Mouse (Mus musculus) intestine, postnatal 0 days (tissue): ENCODE data around the gene Pus7l. TPM values are rescaled to one million over a fixed set of nuclear protein-coding genes. Genes with fewer than 3 reads are reported as not detected.

Experiments
- ATAC-seq: fragments of 200-750 bp; cut with Nextera tagmentation; 2 replicates; pipeline ENCODE4 v1.8.0; 2017; ENCODE audit warnings: mild to moderate bottlenecking, moderate TSS enrichment, moderate library complexity
- H3K27ac ChIP-seq: fragments of 300-500 bp; sonication (generic); 2 replicates; pipeline ENCODE4 v1.5.1; 2014; ENCODE audit warnings: mild to moderate bottlenecking, low read depth, low read length, moderate library complexity
- H3K27me3 ChIP-seq: fragments of 300-500 bp; sonication (generic); replicated peaks from 2 replicates; pipeline ENCODE4 v1.6.1; 2014; ENCODE audit warnings: low read length, mixed read lengths; ENCODE audit not compliant: control insufficient read depth, insufficient read depth
- H3K36me3 ChIP-seq: fragments of 300-500 bp; sonication (generic); 2 replicates; pipeline ENCODE4 v1.6.1; 2014; ENCODE audit warnings: mild to moderate bottlenecking, moderate library complexity; ENCODE audit not compliant: control insufficient read depth, insufficient read depth
- H3K4me1 ChIP-seq: fragments of 300-500 bp; sonication (generic); replicated peaks from 2 replicates; pipeline ENCODE4 v1.6.1; 2014; ENCODE audit warnings: antibody characterized with exemption, low read length, mixed read lengths; ENCODE audit not compliant: control insufficient read depth, insufficient read depth
- H3K4me2 ChIP-seq: fragments of 300-500 bp; sonication (generic); replicated peaks from 2 replicates; pipeline ENCODE4 v1.6.1; 2014; ENCODE audit warnings: low read depth, mild to moderate bottlenecking, moderate library complexity
- H3K4me3 ChIP-seq: fragments of 300-500 bp; sonication (generic); 2 replicates; pipeline ENCODE4 v1.5.1; 2014; ENCODE audit warnings: low read depth, low read length
- H3K9ac ChIP-seq: fragments of 300-500 bp; sonication (generic); 2 replicates; pipeline ENCODE4 v1.6.1; 2014; ENCODE audit warnings: mild to moderate bottlenecking, low read depth, low read length
- H3K9me3 ChIP-seq: fragments of 300-500 bp; sonication (generic); 2 replicates; pipeline ENCODE4 v1.6.1; 2016; ENCODE audit warnings: mixed run types; ENCODE audit not compliant: control insufficient read depth
- CTCF ChIP-seq: sonication (generic); IDR thresholded peaks from 2 replicates; pipeline ENCODE4 v1.5.1; 2016; ENCODE audit warnings: low read depth, mild to moderate bottlenecking, control low read depth, antibody characterized with exemption, moderate library complexity
- WGBS: fragments of 180-500 bp; shearing (Covaris S2); extraction: QIAGEN DNeasy Blood & Tissue Kit; methylation state at CpG from one replicate; pipeline ENCODE4 v1.1.7; 2014; 5-methylcytosine and 5-hydroxymethylcytosine counted together
- polyA plus RNA-seq: library from polyadenylated mRNA; unstranded; fragments of >200 nt; fragmentation: Nextera tagmentation; extraction: Ambion mirVana; gene quantifications from 2 replicates; pipeline ENCODE4 v1.2.1, GENCODE M21; 2015

The Pus7l gene
- polyA plus RNA-seq, 1 experiment from 2014 or later = 2.7 TPM

- no peaks in the 10 kb centered on the region for H3K36me3 ChIP-seq
- no peak for TF ChIP-seq CTCF
- no peak for ATAC-seq
- no peak overlapping the region for H3K9ac ChIP-seq
- H3K9me3 ChIP-seq = no peaks in the 10 kb centered on the region
- H3K4me2 ChIP-seq = no peak overlapping the region
- WGBS = 84% methylated on average over 2 of the region's 2 CpGs
- no peak overlapping the region for H3K4me3 ChIP-seq
- H3K27me3 ChIP-seq = no peaks in the 10 kb centered on the region
- no peak overlapping the region for H3K27ac ChIP-seq
- H3K4me1 ChIP-seq = no peaks in the 10 kb centered on the region
These were observed 60.8 kb downstream of the Pus7l start for GRCm38 (mm10) chr15:94482555-94482954.

GRCm38 (mm10) chr15:94480792-94481191 lies 62.6 kb downstream of the Pus7l start:
- 91% methylated on average over 4 of the region's 4 CpGs for WGBS
- ATAC-seq = no peak
- no peaks in the 10 kb centered on the region for H3K27me3 ChIP-seq

GRCm38 (mm10) chr15:94480248-94480647 lies 63.1 kb downstream of the Pus7l start:
- H3K9ac ChIP-seq = no peak overlapping the region
- no peaks in the 10 kb centered on the region for H3K4me1 ChIP-seq
- H3K4me3 ChIP-seq = no peak overlapping the region
- no peaks in the 10 kb centered on the region for H3K9me3 ChIP-seq
- H3K36me3 ChIP-seq = no peaks in the 10 kb centered on the region
- no peak overlapping the region for H3K27ac ChIP-seq
- no peak for ATAC-seq
- H3K4me2 ChIP-seq = no peak overlapping the region
- no peak for TF ChIP-seq CTCF
- no peaks in the 10 kb centered on the region for H3K27me3 ChIP-seq
- 86% methylated on average over 5 of the region's 5 CpGs for WGBS

More at GRCm38 (mm10) chr15:94480792-94481191, 62.6 kb downstream of the Pus7l start:
- no peaks in the 10 kb centered on the region for H3K36me3 ChIP-seq
- no peak overlapping the region for H3K27ac ChIP-seq
- TF ChIP-seq CTCF = no peak
- H3K4me2 ChIP-seq = no peak overlapping the region
- no peaks in the 10 kb centered on the region for H3K4me1 ChIP-seq
- H3K4me3 ChIP-seq = no peak overlapping the region
- H3K9me3 ChIP-seq = no peaks in the 10 kb centered on the region
- no peak overlapping the region for H3K9ac ChIP-seq

- no peaks in the 10 kb centered on the region for H3K27me3 ChIP-seq
- no peak overlapping the region for H3K4me2 ChIP-seq
- H3K9ac ChIP-seq = no peak overlapping the region
- no peak overlapping the region for H3K27ac ChIP-seq
- no peak for ATAC-seq
- H3K4me1 ChIP-seq = no peaks in the 10 kb centered on the region
- no peaks in the 10 kb centered on the region for H3K36me3 ChIP-seq
- no peak for TF ChIP-seq CTCF
- no peaks in the 10 kb centered on the region for H3K9me3 ChIP-seq
- WGBS = 87% methylated on average over 3 of the region's 3 CpGs
- no peak overlapping the region for H3K4me3 ChIP-seq
These were observed 63.7 kb downstream of the Pus7l start for GRCm38 (mm10) chr15:94479513-94480136.

- Histone ChIP-seq H3K4me2 (no peak overlapping the region), H3K36me3 (no peaks in the 10 kb centered on the region)
These were observed 64.6 kb downstream of the Pus7l start for GRCm38 (mm10) chr15:94478706-94479105.

GRCm38 (mm10) chr15:94477287-94477686 lies 66.1 kb downstream of the Pus7l start:
- WGBS = 68% methylated on average over 7 of the region's 7 CpGs
- no peak overlapping the region for H3K4me2 ChIP-seq
- no peak for TF ChIP-seq CTCF
- no peaks in the 10 kb centered on the region for H3K4me1 ChIP-seq
- no peak overlapping the region for H3K27ac ChIP-seq
- ATAC-seq = no peak
- H3K36me3 ChIP-seq = no peaks in the 10 kb centered on the region
- no peak overlapping the region for H3K9ac ChIP-seq
- no peaks in the 10 kb centered on the region for H3K9me3 ChIP-seq
- H3K4me3 ChIP-seq = no peak overlapping the region
- H3K27me3 ChIP-seq = no peaks in the 10 kb centered on the region

More at GRCm38 (mm10) chr15:94478706-94479105, 64.6 kb downstream of the Pus7l start:
- no peak for TF ChIP-seq CTCF
- no peaks in the 10 kb centered on the region for H3K9me3 ChIP-seq
- no peak overlapping the region for H3K27ac ChIP-seq
- 57% methylated on average over 13 of the region's 13 CpGs for WGBS
- H3K4me3 ChIP-seq = no peak overlapping the region
- H3K27me3 ChIP-seq = no peaks in the 10 kb centered on the region
- no peak for ATAC-seq
- no peak overlapping the region for H3K9ac ChIP-seq
- H3K4me1 ChIP-seq = no peaks in the 10 kb centered on the region
